Mouse (Mus musculus): ENCODE measurements around the gene Gm32742.

DNA sequence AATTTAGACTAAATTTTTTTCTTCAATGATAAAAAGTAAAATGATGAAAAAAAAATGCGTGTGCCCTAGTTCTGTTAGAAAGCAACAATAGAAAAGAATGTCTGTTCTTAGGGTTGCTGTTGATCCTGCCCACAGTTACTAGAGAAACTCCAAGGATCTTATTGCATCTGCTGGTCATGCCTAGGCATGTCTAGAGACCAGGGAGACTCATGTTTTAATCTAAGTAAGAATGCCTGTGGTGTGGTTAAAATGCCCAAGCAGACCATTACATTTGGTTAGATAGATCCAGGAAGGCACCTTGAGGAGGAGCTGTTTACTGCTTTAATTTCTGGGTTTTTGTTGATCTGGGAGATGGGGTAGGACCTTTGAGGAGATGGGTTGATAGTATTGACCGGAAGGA, 59.6 kb downstream of the Gm32742 start:
- no peak for TF ChIP-seq HCFC1 (IDR thresholded peaks at IDR 0.05; ENCODE audit: borderline replicate concordance, insufficient read depth, low read length)
- no peak for TF ChIP-seq ZC3H11A (IDR thresholded peaks at IDR 0.05; ENCODE audit: borderline replicate concordance, low read depth, low read length)
- TF ChIP-seq ZNF384 (IDR thresholded peaks at IDR 0.05; ENCODE audit: low read depth, low read length) = no peak
- no peak for TF ChIP-seq MAFK (IDR thresholded peaks at IDR 0.05; ENCODE audit: insufficient read depth, low read depth, low read length)

All from ES-E14 (cell line).